Comparison of ENCODE assay signal across 15 mouse cellular contexts in genomic region chr2:60409989-60410763, GRCm38 (mm10). TPM values are rescaled to one million over a fixed set of nuclear protein-coding genes. Genes with fewer than 3 reads are reported as not detected.
DNase-seq lines count a peak whose midpoint lies in the region; TF ChIP-seq lines count a peak whose summit lies in the region.
"Had no signal": no experiment of that assay in that cellular context is flagged by ENCODE, and none has a peak within 500 bp of the region (broad histone marks: within the 10 kb centered on the region; RNA-seq: fewer than 3 reads in every experiment).

No protein-coding gene starts in this region.

- no peak for TF ChIP-seq CTCF in liver, adult 2 months (IDR thresholded peaks at IDR 0.05; ENCODE audit: low read depth, low read length)
- TF ChIP-seq CTCF in small intestine, adult 2 months (IDR thresholded peaks at IDR 0.05; ENCODE audit: extremely low read depth, insufficient read length, insufficient replicate concordance, low read depth, low read length): no peak

- peak; percentile 10 for DNase-seq in embryo, embryonic 10 days (ENCODE audit: low spot score)
- DNase-seq in embryo, embryonic 10.5 days (ENCODE audit: low spot score): no peak
- peak; percentile 54 for DNase-seq in R1 (ENCODE audit: low read depth, low spot score)
- peak; percentile 72 for DNase-seq in liver, adult 2 months (ENCODE audit: extremely low read depth, low read depth, low spot score)
- no peak for DNase-seq in gastrocnemius, adult 8-10 months (ENCODE audit: low spot score in 2 of 2)
- DNase-seq in cerebellum, adult 11 months: no peak
- DNase-seq: heart, adult 18-20 months; layer of hippocampus, adult 9-11 months; spleen, adult 18-20 months had no signal

- no peaks in the 10 kb centered on the region for H3K79me2 ChIP-seq in liver, adult 2 months (ENCODE audit: control insufficient read depth, insufficient read depth, low read length)

- H3K27ac ChIP-seq in liver, adult 2 months (replicated peaks; ENCODE audit: insufficient read depth, low read depth, low read length): no peak overlapping the region
- peak overlapping the region; percentile 88 for H3K27ac ChIP-seq in small intestine, adult 2 months (ENCODE audit: insufficient read depth, low read depth, low read length)
- H3K27ac ChIP-seq: limb, embryonic 12.5 days had no signal

- no peak overlapping the region for H3K4me3 ChIP-seq in liver, adult 2 months (ENCODE audit: insufficient read depth, low read depth, low read length)
- H3K4me3 ChIP-seq in small intestine, adult 2 months (ENCODE audit: low read depth, low read length): no peak overlapping the region
- H3K4me3 ChIP-seq: erythroblast, embryonic 14.5 days; limb, embryonic 12.5 days; megakaryocyte, embryonic 14.5 days had no signal

- WGBS in liver, adult 2 months: 22% methylated on average over 11 of the region's 11 CpGs
- 34% methylated on average over 11 of the region's 11 CpGs for WGBS in small intestine, adult 2 months

- no peak for TF ChIP-seq POLR2A in liver, adult 2 months (IDR thresholded peaks at IDR 0.05; ENCODE audit: extremely low read depth, insufficient read depth, low read length)
- TF ChIP-seq POLR2A in small intestine, adult 2 months (IDR thresholded peaks at IDR 0.05; ENCODE audit: low read depth, low read length): no peak

- H3K4me1 ChIP-seq in liver, adult 2 months (ENCODE audit: control insufficient read depth, insufficient read depth, low read length): peaks cover 5% of the 10 kb centered on the region
- H3K4me1 ChIP-seq in small intestine, adult 2 months (ENCODE audit: control insufficient read depth, insufficient read depth, insufficient read length, low read length): peaks cover 8% of the 10 kb centered on the region; the same call in 1 of the 2 replicates
- H3K4me1 ChIP-seq: limb, embryonic 12.5 days; megakaryocyte, embryonic 14.5 days had no signal

- H3K36me3 ChIP-seq in liver, adult 2 months (ENCODE audit: control insufficient read depth, insufficient read depth, low read length): no peaks in the 10 kb centered on the region
- no peaks in the 10 kb centered on the region for H3K36me3 ChIP-seq in small intestine, adult 2 months (ENCODE audit: control insufficient read depth, insufficient read depth, low read length)
- H3K36me3 ChIP-seq: limb, embryonic 12.5 days had no signal

- H3K9ac ChIP-seq in liver, adult 2 months (ENCODE audit: low read depth, low read length): no peak overlapping the region
- H3K9ac ChIP-seq: limb, embryonic 12.5 days had no signal

- H3K27me3 ChIP-seq in liver, adult 2 months (ENCODE audit: control insufficient read depth, insufficient read depth, low read length): no peaks in the 10 kb centered on the region
- H3K27me3 ChIP-seq in small intestine, adult 2 months (ENCODE audit: control insufficient read depth, insufficient read depth, low read length): no peaks in the 10 kb centered on the region
- H3K27me3 ChIP-seq: CH12.LX; limb, embryonic 12.5 days; megakaryocyte, embryonic 14.5 days; Patski had no signal

RNA-seq across cellular contexts. Expression of gene Ly75, which starts 27.1 kb away (rescaled TPM):
- 2.0 and 3.0 TPM in 2 replicates for total RNA-seq in liver, adult 2 months (2014; rRNA removed)
- 0.50 and 0.60 TPM in 2 replicates for polyA plus RNA-seq in liver, adult 2 months (2012; rRNA removed)
- 2.1 and 4.4 TPM in 2 replicates for polyA plus RNA-seq in small intestine, adult 2 months (2012; rRNA removed)
- under 1 TPM in 3 of 4 experiments, not detected in 1; 0.04 to 0.08 (median 0.05) TPM for total RNA-seq in gastrocnemius, adult 8-10 months (2022)
- polyA plus RNA-seq: erythroblast, embryonic 14.5 days had no signal

Comparison
In these comparisons a context has a peak if more than half of its experiments do, and no peak if none do; other contexts are left out.
1. DNase-seq: peak in embryo, embryonic 10 days (single experiment), R1 (single experiment) and liver, adult 2 months (single experiment); none in embryo, embryonic 10.5 days (single experiment), gastrocnemius, adult 8-10 months (0 of 2) and cerebellum, adult 11 months (single experiment).